Mouse (Mus musculus) T-helper 1 cell (primary cell): ENCODE results near the gene Nus1.

Source experiments
- in situ Hi-C: fragments of 300-600 bp; cut with MboI, MseI; formaldehyde crosslinking; loops from one replicate; pipeline ENCODE4 v1.15.1; 2025; ENCODE audit warnings: high pct_unique_total_duplicates

Gene Nus1

DNA sequence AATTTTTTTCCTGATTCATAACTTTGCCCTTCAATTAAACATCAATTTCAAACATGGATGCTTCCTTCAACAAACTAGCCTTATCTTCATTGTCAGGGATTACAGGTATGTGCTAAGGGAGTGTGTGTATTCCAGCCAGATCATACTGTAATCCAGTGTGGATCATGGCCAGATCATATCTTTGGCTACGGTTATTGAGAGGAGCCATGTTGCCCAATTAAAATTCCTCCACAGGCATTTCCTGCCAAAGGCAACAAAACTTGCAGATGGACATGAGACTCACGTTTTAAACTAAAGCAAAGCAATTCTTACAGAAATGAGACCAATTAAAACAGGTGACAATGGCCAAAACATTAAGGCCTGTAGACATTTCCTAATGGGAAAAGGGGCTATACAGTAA, 889 bp upstream of the Nus1 start:
- in situ Hi-C loops, result no loop called here

DNA sequence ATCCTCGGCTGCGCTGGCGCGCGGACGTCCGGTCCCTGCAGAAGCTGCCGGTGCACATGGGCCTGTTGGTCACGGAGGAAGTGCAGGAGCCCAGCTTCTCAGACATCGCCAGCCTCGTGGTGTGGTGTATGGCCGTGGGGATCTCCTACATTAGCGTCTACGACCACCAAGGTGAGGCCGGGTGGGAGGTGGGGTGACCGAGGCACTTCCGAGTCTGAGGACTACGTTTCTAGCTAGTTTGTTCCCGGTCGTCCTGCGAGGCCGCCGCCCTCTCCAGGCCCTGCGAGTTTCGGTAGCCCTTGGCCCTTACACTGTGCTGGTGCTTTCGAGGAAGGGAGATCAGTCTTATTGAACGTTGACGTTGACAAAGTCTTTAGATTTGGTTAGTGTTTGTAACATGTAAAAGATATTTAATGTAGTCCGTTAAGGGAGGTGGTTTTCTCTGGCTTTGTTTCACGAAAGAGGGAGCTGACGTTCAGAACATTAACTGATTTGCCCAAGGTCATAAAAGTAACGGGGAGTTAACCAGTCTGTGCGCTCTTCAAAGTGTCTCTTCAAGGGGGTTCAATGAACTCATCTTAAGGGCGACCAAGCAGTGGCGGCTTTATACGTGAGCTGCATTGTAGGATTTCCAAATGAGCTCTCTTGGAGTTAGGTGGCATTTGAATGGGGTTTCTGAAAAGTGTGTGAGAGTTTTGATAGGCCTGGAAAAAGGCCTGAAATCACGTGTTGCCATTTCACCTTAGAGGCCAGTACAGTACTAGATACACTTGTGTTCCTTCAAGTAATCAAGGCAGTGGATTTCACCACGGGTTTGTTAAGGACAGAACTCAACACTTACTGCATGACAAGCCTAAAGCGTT, 882 bp downstream of the Nus1 start:
- in situ Hi-C loops, result no loop called here

DNA sequence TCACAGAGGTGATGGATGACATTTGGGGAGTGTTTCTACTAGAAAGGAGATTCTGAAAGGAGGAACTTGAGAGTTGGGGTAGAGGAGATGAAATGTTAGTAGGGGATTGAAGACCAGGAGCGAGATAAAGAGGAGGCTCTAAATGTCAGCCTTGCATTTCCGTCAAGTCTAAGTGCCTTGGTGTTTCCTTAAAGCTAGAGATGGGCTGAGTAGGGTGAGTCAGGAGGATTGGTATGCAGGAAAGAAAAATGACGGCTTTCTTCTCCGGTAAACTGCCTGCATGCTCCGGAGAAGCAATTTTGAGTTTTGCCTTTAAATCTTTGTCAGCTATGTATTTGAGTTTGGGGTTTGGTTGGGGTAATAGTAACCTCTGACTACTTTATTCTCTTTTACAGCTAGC, 1.6 kb downstream of the Nus1 start:
- in situ Hi-C loops, result no loop called here

DNA sequence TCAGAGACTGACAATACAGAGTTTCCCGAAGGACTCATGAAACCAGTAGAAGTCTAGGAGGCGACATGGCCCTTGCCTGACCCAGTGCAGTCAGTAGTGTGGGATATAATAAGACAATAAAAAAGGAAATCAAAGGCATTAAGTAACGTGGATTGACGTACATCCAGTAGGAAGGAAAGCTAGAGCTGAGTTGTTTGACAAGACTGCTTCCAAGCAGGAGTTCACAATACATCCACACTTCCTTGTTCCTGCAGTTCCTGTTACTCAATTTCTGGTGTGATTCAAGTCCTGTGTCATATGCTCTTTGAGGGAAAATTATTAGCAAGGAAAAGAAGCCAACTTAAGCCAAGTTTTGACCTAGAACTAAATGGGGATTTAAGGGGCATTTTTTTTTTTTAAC, 2.1 kb downstream of the Nus1 start:
- in situ Hi-C loops, result no loop called here

DNA sequence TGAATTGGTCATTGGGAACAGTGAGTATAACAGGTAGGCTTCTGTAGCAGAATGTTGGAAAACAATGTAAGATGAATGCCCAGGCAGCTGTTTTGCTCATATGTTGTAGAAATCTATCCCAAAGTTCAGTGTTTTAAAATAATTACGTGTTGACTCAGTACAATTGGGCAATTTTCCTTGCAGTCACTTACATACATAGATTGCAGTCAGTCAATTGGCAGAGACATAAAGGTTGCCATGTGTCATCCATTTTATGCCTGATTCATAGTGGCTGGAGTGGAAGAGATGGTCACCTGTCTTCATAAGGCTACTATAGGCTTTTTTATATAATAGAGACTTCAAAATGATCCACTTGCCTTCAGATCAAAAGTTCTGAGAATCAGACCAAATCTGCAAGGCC, 3.2 kb downstream of the Nus1 start:
- in situ Hi-C loops, result no loop called here

DNA sequence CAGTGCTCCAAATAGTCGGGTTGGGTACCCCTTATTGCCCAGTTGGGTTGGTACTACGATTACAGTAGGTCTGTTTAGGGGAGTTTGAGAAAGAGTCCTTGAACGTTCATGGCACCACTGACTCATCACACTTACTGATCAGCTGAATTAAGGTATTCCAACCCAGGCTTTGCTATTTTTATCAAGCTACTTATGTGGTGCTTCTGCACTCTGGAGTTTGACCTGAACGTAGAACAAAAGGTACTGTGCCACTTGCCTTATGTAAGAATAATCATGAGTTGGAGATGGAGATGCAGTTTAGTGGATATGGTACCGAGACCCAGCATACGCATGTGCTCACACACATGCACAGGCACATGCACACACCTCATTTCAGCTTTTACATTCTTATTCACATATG, 4.4 kb downstream of the Nus1 start:
- in situ Hi-C loops, result no loop called here

DNA sequence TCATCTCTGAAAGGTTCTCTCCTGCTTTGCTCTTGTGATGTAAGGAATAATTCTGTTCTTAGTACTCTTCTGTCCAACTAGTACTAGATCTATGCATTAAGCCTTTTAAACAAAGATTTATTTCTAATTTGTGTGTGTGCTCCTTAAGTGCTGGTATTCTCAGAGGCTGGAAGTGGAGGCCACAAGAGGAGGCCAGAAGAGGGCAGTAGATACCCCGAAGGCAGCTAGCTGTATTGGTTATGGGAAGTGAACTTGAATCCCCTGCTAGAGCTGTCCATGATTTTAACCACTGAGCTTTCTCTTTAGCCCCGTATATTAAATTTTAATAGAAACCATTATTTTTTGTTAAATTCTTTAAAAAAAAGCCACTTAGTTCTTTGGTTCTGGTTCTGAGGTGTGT, 5.8 kb downstream of the Nus1 start:
- in situ Hi-C loops, result no loop called here

DNA sequence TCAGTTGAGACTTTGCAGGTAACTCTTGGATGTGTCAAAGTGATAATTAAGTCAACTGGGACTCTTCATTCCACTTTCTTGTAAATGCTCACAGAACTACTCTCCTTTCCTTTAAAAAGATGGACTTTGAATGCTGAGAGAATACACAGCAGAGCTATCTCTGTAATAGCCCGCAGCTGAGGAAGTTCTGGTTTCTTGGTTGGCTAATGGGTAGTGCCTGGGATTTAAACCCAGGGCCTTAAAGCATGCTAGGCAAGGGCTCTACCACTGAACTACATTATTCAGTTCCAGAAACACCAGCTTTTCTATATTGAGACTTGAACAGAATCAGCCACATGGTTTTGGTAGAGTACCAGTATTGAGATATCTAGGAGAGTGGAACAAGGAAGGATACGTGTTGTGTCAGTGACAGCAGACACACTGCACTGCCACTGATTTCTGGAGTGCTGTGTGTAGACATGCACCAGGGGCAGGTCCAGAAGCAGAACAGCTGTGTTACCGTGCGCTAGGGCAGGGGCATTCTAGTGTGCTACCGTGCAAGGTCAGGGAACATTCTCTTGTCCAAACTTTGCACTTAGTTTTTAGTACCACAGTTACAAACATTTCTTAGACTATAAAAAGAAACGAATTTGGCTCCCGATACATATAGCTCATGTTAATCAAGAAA, 9.1 kb downstream of the Nus1 start:
- in situ Hi-C loops, result no loop called here

DNA sequence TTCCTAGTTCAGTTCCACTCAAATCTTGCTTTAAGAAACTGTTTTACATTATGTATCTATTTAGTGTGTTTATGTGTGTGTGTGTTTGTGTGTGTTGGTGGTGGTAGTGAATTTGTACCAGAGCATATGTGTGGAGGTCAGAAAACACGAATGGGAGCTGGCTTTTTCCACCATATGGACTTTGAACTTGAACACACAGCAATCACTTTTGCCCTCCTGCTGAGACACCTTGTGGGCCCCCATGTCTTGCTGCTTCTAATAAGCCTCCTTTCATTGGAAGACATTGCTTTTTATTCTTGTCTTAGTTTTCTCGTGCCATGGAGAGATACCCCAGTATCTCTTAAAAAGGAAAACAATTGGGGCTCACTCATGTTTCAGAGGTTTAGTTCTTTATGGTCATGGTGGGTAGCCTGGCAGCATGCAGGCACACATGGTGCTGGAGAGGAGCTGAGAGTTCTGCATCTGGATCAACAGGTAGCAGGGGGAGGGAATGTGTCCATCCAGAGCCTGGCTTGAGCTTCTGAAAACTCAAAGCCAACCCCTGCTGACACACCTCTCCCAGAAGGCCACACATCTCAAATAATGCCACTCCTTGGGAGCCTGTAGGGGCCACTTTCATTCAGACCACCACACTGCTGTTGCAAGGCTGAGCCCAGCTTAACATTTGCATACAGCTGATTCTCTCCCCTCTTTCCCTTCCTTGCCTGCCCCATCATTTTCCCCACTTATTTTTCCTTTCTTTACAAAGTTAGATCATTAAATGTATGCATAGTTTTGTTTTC, 10.5 kb downstream of the Nus1 start:
- in situ Hi-C loops, result no loop called here

DNA sequence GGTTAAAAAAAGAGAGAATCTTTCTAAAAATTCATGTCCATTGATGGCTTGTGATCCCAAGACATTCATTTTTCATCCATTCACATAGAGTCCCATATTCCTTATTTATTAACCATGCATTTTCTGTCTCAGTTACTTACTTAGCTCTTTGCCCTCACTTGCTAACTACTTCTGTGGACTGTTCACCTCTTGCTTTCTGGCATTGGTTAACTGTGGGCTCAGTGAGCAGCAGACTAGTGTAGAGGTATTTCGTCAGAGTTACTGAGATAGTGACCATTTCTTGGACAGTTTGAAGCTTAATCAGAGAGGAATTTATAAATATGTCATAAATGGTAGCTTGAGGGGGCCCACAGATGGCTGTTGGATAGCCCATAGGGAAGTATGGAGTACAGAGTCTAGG, 13.6 kb downstream of the Nus1 start:
- in situ Hi-C loops, result loop anchor here (10.0 kb wide), 1 partner anchor 1084 kb away; no protein-coding TSS in a partner anchor

DNA sequence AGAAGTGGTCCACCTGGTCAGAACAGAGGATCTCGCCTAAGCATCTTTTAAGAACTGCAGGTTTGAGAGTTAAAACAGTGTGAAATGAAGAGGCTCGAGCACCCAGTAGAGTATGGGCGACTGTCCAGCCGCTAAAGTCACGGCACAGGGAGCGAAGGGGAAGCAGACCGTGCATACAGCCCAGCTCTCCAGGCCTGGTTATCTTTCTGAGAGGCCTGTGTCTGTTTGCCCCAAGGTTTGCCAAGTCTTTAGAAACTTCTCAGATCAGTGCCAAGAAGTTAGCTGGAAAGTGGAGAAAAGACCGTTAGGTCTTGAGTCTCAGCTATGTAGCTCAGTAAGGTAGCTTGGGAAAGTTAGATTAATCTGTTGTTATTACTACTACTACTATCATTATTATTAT, 17.5 kb downstream of the Nus1 start:
- in situ Hi-C loops, result loop anchor here (10.0 kb wide), 1 partner anchor 1080 kb away; no protein-coding TSS in a partner anchor

DNA sequence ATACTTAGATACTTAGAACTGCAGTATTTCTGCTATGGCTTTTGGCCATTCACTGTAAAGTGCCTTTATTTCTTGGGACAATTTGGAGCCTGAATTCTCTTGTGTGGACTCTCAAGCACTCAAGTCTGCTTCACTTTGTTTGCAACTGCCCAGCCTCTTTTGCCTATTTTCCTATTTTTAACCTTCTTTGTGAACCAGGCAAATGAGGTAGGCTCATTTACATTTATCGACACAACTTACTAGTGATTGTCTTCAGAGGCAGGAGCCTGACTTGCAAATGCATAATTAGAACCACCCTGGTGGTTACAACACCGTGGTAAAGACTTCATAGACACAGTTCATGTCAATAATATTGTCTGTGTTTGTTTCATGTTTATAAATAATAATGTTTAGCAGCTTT, 43.3 kb downstream of the Nus1 start:
- in situ Hi-C loops, result no loop called here

DNA sequence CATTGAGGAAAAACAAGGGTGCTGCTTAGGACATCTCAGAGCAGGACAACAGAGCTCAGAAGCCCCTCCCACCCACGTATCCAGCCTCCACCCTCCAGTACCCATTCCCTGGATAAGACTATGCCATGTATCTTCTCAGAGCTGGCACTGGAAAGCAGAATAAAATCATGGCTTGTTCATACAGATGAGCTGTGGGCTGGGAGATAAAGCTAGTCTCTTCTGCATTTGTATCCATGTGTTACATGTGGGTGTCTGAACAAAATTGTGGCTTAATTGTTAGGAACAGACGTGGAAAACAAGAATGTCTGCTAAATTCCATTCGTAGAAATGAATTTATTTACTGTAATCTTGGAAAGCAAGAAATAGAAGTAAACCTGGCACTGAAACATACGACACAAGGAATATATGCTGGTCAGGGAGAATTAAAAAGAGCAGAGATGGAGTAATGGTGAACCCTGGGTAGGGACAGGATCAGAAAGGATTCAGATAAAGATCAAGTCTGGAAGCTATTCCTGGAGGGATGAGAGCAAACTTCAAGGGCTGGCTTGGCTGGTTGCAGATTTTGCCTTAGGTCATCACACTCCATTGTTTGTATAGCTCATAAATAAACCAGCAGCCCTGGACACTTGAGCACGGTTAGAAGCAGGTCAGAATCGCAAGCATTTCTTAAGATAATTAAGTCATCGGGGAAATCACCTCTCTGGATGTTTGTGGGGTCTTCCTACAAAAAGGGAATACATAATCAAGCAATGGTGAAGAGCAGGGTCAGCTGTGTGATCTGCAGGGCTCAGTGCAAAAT, 46.8 kb downstream of the Nus1 start:
- in situ Hi-C loops, result no loop called here

DNA sequence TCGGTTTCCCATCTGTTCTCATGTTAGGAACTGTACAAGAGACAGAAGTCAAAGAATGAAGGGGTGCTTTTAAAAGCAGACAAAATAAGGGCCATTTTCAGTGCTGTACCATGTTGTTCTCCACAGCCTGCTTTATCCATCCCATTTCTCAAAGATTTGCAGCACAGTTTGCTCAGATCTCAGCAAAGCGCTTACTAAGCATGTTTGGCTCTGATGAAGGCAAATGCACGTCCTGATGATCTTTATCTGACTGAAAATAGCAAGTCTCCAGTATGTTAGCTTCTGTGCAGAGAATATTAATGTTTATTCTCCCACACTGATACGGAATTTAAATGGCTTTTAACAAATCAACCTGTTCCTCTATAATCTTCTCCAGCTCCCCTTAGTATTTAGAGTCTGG, 54.2 kb downstream of the Nus1 start:
- in situ Hi-C loops, result no loop called here
